Mouse (Mus musculus): ENCODE data around the gene Mfsd4b2. TPM values are rescaled to one million over a fixed set of nuclear protein-coding genes. Genes with fewer than 3 reads are reported as not detected.
A peak's percentile ranks its signal among the peaks of the same experiment; 100 is the strongest.

The Mfsd4b2 gene
- polyA plus RNA-seq (2012; rRNA removed): 0.04 TPM in 1 of 2 replicates, not detected in the other
- not detected in 2 replicates for polyA plus RNA-seq (2014; fragmentation: Nextera tagmentation; extraction: Ambion mirVana)

GRCm38 (mm10) chr10:39926616-39927139, at the start of gene Mfsd4b2:
Mfsd4b2 (minus strand) TSS chr10:39926923.
- peak within 1 kb of the TSS; percentile 28 for H3K4me2 ChIP-seq (ENCODE audit: low read depth)
- H3K4me1 ChIP-seq (replicated peaks; ENCODE audit: control insufficient read depth in 2 of 2, insufficient read depth in 2 of 2, low read length in 1 of 2): peaks cover 0 to 3% of the 10 kb centered on the region in 2 experiments; a peak in 1 of 4 replicates
- peak within 1 kb of the TSS in 1 of 2 experiments; percentile 4; a peak in 2 of 4 replicates for H3K4me3 ChIP-seq (ENCODE audit: insufficient read depth in 1 of 2, low read depth in 2 of 2, low read length in 2 of 2)
- peaks cover 14% of the 10 kb centered on the region for H3K27me3 ChIP-seq (ENCODE audit: control insufficient read depth, insufficient read depth, low read length)
- no peaks in the 10 kb centered on the region for H3K36me3 ChIP-seq (replicated peaks; ENCODE audit: control insufficient read depth, insufficient read depth, low read depth)
- H3K27ac ChIP-seq: no peak within 1 kb of the TSS
- TF ChIP-seq EP300 (IDR thresholded peaks at IDR 0.05; ENCODE audit: low read depth) (no peak), CTCF (IDR thresholded peaks at IDR 0.05; ENCODE audit: low read depth) (no peak)
- WGBS (ENCODE audit: insufficient replicate concordance): 2% methylated on average over 41 of the region's 41 CpGs
- ATAC-seq (ENCODE audit: insufficient read depth): no peak
- H3K9ac ChIP-seq (replicated peaks): no peak within 1 kb of the TSS
- no peak for DNase-seq (ENCODE audit: low read depth in 3 of 3, low spot score in 3 of 3)
- no peaks in the 10 kb centered on the region for H3K9me3 ChIP-seq (ENCODE audit: control insufficient read depth, low read length)

GRCm38 (mm10) chr10:39975771-39976170, 49.0 kb upstream of the Mfsd4b2 start:
- H3K4me1 ChIP-seq (replicated peaks; ENCODE audit: control insufficient read depth in 2 of 2, insufficient read depth in 2 of 2, low read length in 1 of 2): no peaks in the 10 kb centered on the region
- ATAC-seq (ENCODE audit: insufficient read depth) (no peak), DNase-seq (ENCODE audit: low read depth in 3 of 3, low spot score in 3 of 3) (no peak)
- H3K9ac ChIP-seq (replicated peaks): no peak overlapping the region
- H3K4me2 ChIP-seq (ENCODE audit: low read depth): no peak overlapping the region
- H3K27me3 ChIP-seq (ENCODE audit: control insufficient read depth, insufficient read depth, low read length): no peaks in the 10 kb centered on the region
- 45% methylated on average over 2 of the region's 2 CpGs for WGBS (ENCODE audit: insufficient replicate concordance)
- H3K9me3 ChIP-seq (ENCODE audit: control insufficient read depth, low read length): no peaks in the 10 kb centered on the region; the same call in 1 of the 2 replicates
- no peak overlapping the region for H3K27ac ChIP-seq
- no peak overlapping the region for H3K4me3 ChIP-seq (ENCODE audit: insufficient read depth in 1 of 2, low read depth in 2 of 2, low read length in 2 of 2)
- no peaks in the 10 kb centered on the region for H3K36me3 ChIP-seq (replicated peaks; ENCODE audit: control insufficient read depth, insufficient read depth, low read depth)
- TF ChIP-seq CTCF (IDR thresholded peaks at IDR 0.05; ENCODE audit: low read depth) (no peak), EP300 (IDR thresholded peaks at IDR 0.05; ENCODE audit: low read depth) (no peak)

- Histone ChIP-seq H3K9ac (replicated peaks) (no peak overlapping the region), H3K4me3 (ENCODE audit: insufficient read depth in 1 of 2, low read depth in 2 of 2, low read length in 2 of 2) (no peak overlapping the region), H3K27me3 (ENCODE audit: control insufficient read depth, insufficient read depth, low read length) (no peaks in the 10 kb centered on the region), H3K27ac (no peak overlapping the region), H3K36me3 (replicated peaks; ENCODE audit: control insufficient read depth, insufficient read depth, low read depth) (no peaks in the 10 kb centered on the region), H3K9me3 (ENCODE audit: control insufficient read depth, low read length) (no peaks in the 10 kb centered on the region; the same call in 1 of the 2 replicates), H3K4me2 (ENCODE audit: low read depth) (no peak overlapping the region), H3K4me1 (replicated peaks; ENCODE audit: control insufficient read depth in 2 of 2, insufficient read depth in 2 of 2, low read length in 1 of 2) (no peaks in the 10 kb centered on the region)
- no peak for TF ChIP-seq CTCF (IDR thresholded peaks at IDR 0.05; ENCODE audit: low read depth)
- no peak for TF ChIP-seq EP300 (IDR thresholded peaks at IDR 0.05; ENCODE audit: low read depth)
- DNase-seq (ENCODE audit: low read depth in 3 of 3, low spot score in 3 of 3): no peak
- ATAC-seq (ENCODE audit: insufficient read depth): no peak
- 54% methylated on average over 11 of the region's 11 CpGs for WGBS (ENCODE audit: insufficient replicate concordance)
Measured at GRCm38 (mm10) chr10:39974982-39975381, 48.3 kb upstream of the Mfsd4b2 start.

DNA sequence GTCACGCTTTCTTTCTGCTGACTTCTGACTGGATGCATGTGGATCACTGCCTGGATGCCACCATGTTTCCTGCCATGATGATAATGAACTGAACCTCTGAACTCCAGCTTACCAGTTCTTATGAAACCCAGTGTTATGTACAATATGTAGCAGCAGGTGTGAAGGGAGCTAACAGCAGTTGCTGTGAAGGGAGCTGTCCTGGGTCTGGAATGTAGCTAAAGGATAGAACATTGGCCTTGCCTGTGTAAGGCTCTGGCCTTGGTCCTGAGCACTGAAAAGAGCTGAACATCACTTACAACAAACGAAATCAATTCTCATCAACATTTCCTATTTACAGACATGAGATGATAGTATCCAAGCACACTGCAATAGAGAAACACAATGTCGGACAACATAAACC, 40.8 kb upstream of the Mfsd4b2 start:
- WGBS (ENCODE audit: insufficient replicate concordance): 73% methylated on average over 3 of the region's 3 CpGs
- Histone ChIP-seq H3K9me3 (ENCODE audit: control insufficient read depth, low read length) (no peaks in the 10 kb centered on the region), H3K4me1 (replicated peaks; ENCODE audit: control insufficient read depth in 2 of 2, insufficient read depth in 2 of 2, low read length in 1 of 2) (no peaks in the 10 kb centered on the region), H3K27ac (no peak overlapping the region), H3K4me3 (ENCODE audit: insufficient read depth in 1 of 2, low read depth in 2 of 2, low read length in 2 of 2) (no peak overlapping the region), H3K27me3 (ENCODE audit: control insufficient read depth, insufficient read depth, low read length) (no peaks in the 10 kb centered on the region), H3K36me3 (replicated peaks; ENCODE audit: control insufficient read depth, insufficient read depth, low read depth) (no peaks in the 10 kb centered on the region), H3K4me2 (ENCODE audit: low read depth) (no peak overlapping the region), H3K9ac (replicated peaks) (no peak overlapping the region)
- ATAC-seq (ENCODE audit: insufficient read depth) (no peak), DNase-seq (ENCODE audit: low read depth in 3 of 3, low spot score in 3 of 3) (no peak)
- TF ChIP-seq CTCF (IDR thresholded peaks at IDR 0.05; ENCODE audit: low read depth) (no peak), EP300 (IDR thresholded peaks at IDR 0.05; ENCODE audit: low read depth) (no peak)

DNA sequence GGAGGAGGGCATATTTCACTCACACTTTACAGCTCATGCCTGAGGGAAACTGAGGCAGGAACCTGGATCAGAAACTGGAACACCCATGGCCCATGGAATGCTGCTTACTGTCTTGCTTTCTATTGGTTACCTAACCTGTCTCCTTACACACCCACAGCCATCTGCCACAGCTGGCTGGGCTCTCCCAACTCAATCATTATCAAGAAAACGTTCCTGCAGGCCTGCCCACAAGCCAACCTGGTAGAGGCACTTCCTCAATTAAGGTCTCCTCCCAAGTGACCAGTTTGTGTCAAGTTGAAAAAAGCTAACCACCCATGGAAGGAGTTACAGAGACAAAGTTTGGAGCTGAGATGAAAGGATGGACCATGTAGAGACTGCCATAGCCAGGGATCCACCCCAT, 35.2 kb upstream of the Mfsd4b2 start:
- WGBS (ENCODE audit: insufficient replicate concordance): 17% methylated on average over 1 of the region's 1 CpGs
- Histone ChIP-seq H3K36me3 (replicated peaks; ENCODE audit: control insufficient read depth, insufficient read depth, low read depth) (no peaks in the 10 kb centered on the region), H3K9me3 (ENCODE audit: control insufficient read depth, low read length) (no peaks in the 10 kb centered on the region), H3K9ac (replicated peaks) (no peak overlapping the region), H3K4me1 (replicated peaks; ENCODE audit: control insufficient read depth in 2 of 2, insufficient read depth in 2 of 2, low read length in 1 of 2) (peaks cover 0 to 4% of the 10 kb centered on the region in 2 experiments; a peak in 2 of 4 replicates), H3K27ac (no peak overlapping the region), H3K4me2 (ENCODE audit: low read depth) (no peak overlapping the region), H3K4me3 (ENCODE audit: insufficient read depth in 1 of 2, low read depth in 2 of 2, low read length in 2 of 2) (no peak overlapping the region), H3K27me3 (ENCODE audit: control insufficient read depth, insufficient read depth, low read length) (no peaks in the 10 kb centered on the region)
- ATAC-seq (ENCODE audit: insufficient read depth) (no peak), DNase-seq (ENCODE audit: low read depth in 3 of 3, low spot score in 3 of 3) (no peak)
- TF ChIP-seq EP300 (IDR thresholded peaks at IDR 0.05; ENCODE audit: low read depth) (no peak), CTCF (IDR thresholded peaks at IDR 0.05; ENCODE audit: low read depth) (no peak)
